Mouse (Mus musculus): ENCODE data around the gene Add3. TPM values are rescaled to one million over a fixed set of nuclear protein-coding genes. Genes with fewer than 3 reads are reported as not detected.

The Add3 gene
- total RNA-seq, 2 experiments from 2014 or later, result 89.0 to 102 TPM

DNA sequence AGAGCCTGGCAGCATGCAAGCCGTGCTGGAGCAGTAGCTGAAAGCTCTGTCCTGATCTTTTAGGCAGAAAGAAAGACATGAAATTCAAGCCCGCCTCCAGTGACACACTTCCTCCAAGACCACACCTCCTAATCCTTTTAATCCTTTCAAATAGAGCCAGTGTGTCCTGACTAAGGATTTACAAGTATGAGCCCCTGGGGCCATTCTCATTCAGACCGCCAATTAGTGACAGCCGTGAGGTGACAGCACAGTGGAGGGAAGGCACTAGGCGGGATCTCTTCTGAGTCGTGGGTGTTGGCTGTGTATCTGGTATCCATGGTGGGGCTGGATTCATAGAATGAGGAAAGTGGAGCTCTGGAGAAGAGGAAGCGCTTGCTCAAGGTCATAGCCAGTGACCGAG, 116.1 kb downstream of the Add3 start:
- no peak for DNase-seq (ENCODE audit: low spot score in 2 of 2)
- intact Hi-C loops (cut with DNase I), result no loop called here

GRCm38 (mm10) chr19:53256991-53257594, 116.8 kb downstream of the Add3 start:
- DNase-seq (ENCODE audit: low spot score in 2 of 2), result no peak
- intact Hi-C loops (cut with DNase I), result no loop called here

DNA sequence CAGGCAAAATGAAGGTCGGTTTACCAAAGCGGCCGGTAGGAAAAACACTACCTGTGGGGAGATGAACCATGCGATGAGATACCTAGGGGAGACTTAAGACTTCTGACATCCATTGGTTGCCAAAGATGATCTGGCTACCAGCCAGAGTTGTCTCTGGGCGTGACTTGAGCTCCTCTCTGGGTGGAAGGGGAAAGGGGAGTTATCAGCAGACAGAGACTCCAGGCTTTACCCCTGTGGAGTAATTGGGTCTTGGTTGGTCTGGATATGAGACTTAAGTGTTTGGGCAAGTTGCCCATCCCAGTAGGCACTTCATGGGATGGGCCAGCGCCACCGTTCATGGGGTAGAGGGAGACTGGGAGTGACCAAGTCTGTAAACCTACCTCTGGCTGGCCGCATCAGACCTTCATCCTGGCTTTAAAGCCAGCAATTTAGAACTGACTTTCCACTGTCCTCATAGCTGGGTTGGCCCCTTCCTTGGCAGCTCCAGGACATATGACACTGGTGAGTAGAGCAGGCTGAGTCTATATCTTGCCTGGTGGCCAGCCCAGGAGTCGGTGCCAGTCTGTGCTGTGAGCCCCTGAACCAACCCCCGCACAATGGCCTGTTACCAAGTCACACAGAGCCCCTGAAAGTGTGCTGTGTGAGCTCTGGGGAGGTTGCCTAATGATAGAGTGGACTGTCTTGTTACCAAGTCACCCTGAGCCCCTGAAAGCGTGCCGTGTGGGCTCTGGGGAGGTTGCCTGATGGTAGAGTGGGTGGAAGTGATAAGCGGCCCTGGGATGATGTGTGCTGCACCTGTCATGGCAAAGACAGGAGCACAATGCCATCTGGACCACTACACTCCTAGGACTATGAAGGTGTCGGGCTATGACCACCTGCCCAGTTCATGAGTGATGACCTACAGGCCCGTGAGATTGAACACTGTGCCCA, 117.7 kb downstream of the Add3 start:
- intact Hi-C loops (cut with DNase I), result no loop called here

DNA sequence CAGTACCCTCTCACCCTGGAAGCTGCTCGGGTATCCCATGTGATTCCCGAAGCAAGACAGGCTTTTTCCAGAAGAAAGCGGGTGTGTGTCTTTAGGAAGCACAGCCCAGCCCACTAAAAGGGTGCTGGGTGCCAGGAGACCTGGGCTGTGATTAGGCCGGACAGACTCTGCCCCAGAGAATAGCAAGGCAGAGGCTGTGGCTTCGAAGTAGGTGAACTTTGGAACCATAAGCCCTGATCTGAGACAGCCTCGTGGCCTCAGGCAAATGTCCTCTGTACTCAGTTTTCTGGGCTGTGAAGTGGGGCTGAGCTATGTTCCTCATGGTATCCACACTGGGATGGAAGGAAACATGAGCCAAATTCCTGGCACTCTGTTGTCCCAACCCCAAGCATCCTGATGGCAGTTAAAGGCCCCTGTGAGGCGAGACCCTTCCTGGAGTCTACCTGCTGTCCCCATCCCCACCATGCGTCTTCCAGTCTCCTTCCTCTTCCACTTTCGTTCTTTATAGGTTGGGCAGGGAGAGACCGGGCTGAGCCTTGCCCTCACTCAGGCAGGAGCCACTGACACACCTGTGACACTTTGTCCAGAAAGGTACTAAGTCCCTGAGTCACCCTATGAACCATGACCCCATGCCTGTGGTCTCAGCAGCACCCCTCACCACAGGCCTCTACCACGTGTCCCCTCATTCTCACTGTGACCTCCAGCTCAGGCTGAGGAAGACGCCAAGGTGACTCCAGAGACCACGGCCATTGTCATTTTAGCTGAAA, 118.7 kb downstream of the Add3 start:
- intact Hi-C loops (cut with DNase I), result no loop called here
- DNase-seq (ENCODE audit: low spot score in 2 of 2), result no peak

More for the DNA sequence above, 117.7 kb downstream of the Add3 start:
- no peak for DNase-seq (ENCODE audit: low spot score in 2 of 2)

GRCm38 (mm10) chr19:53259541-53259940, 119.3 kb downstream of the Add3 start:
- DNase-seq (ENCODE audit: low spot score in 2 of 2), result no peak
- intact Hi-C loops (cut with DNase I), result no loop called here

DNA sequence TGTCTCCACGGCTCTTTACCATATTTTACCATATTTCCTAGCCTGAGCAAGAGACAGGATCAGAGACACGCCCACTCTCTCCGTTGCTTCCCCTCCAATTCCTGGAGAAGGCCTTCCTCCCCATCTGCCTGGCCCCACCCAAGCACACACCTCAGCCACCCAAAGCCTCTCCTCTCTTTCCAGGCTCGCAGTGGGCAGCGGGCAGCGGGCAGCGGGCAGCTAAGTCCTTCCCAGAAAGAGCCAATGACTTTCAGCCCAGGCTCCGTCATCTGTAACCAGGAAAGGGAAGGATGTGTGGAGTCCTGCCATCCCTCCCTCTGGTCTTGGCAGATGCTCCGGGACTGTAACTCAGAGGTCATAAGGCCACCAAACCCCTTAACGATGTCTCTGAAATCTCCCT, 120.0 kb downstream of the Add3 start:
- DNase-seq (ENCODE audit: low spot score in 2 of 2), result no peak
- intact Hi-C loops (cut with DNase I), result no loop called here

DNA sequence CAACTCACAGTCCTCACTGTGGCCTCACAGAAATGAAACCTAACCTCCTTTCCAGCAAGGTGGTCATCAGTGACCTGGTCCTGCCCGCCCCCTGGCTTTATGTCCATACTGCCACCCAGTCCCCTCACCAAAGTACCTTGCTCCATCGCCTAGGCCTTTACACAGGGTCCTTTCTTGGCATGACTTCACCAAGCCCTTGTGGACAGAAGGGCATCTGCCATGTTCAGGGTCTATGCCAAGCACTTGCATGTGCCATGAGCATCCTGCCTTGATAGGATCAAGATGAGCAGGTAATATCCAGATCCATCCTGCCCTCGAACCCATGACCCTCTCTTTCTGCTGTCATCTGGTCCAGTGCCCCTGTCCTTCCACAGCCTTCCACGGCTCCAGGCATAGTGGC, 120.6 kb downstream of the Add3 start:
- DNase-seq (ENCODE audit: low spot score in 2 of 2), result no peak
- intact Hi-C loops (cut with DNase I), result no loop called here

- no peak for DNase-seq (ENCODE audit: low spot score in 2 of 2)
- intact Hi-C loops (cut with DNase I), result no loop called here
These were observed 121.8 kb downstream of the Add3 start for GRCm38 (mm10) chr19:53262061-53262460.

DNA sequence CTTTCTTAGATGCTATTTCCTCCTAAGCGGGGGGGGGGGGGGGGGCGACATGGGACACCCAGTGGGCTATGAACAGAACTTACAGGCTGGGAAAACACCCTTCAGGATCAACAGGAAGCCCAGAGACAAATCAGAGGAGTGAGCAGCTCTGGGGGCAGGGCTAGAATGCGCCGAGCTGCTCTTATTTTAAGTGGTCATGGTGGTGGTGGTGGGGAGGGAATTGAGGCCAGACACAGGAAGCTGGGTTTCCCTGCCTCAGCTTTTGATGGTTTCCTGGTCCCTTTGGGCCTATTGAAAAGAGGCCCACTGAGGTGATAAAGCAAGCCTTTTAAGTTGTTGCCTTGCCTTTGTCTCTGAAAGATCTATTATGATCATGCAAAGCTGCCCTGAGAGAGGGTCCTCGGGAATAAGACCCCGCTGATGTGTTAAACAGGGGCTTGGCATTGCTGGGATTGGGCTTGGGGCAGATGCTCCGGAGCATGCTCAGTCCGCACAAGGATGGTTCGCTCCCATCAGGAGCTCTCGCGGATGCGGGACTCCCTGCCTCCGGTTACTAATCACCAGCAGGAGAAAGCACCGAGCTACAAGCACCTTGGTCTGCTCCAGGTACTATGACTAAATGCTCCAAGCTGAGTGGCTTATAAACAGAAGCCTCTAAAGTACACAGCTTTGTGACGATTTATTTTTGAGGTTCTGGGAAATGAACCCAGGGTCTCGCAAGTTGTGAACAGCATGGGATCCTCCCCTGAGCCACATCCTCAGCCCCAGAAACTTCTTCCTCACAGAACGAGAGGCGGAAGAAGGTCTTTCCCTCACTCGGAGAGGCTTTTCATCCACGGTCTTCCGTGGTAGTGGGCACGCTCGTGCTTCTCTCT, 123.9 kb downstream of the Add3 start:
- intact Hi-C loops (cut with DNase I), result no loop called here
- no peak for DNase-seq (ENCODE audit: low spot score in 2 of 2)

DNA sequence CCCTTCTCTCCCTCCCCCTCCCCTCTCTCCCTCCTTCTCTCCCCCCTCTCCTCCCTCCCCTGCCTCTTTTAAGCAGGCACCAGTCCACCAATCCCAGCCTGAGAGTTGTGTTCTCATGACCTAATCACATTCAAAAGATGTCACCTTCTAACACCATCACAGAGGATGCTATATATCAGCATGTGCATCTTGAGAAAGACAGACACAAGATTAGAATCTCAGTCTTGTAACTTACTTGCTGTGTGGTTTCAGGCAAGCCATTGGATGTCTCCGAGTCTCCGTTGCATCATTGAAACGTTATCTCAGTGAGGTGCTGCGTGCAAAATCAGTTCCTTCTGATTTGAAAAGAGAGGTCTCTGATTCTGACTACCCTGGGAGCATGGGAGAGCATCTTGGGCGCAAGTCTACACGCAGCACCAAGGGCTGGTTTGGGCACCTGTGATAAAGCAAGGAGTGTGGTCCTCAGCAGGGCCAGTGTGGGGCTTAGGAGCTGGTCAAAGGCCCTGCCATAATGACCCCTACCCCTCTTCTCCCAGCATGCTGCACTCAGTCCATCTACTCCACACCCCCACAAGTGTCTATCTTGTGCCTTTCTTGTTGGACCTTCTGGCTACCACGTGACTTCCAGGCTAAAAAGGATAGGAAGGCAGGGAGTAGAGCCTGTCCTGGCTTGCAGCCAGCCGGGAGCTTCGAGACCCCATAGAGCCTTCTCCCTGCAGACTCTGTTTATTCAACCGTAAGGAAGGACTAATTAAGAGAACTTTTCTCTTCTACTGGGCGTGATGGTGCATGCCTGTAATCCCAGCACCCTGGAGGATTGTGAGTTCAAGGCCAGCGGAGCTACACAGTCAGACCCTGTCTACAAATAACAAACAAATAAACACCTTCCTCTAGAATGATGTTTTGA, 124.8 kb downstream of the Add3 start:
- no peak for DNase-seq (ENCODE audit: low spot score in 2 of 2)
- intact Hi-C loops (cut with DNase I), result no loop called here

GRCm38 (mm10) chr19:53267305-53267704, 127.1 kb downstream of the Add3 start:
- intact Hi-C loops (cut with DNase I), result no loop called here
- no peak for DNase-seq (ENCODE audit: low spot score in 2 of 2)

GRCm38 (mm10) chr19:53273055-53273722, 132.9 kb downstream of the Add3 start:
- no peak for DNase-seq (ENCODE audit: low spot score in 2 of 2)
- intact Hi-C loops (cut with DNase I), result no loop called here

GRCm38 (mm10) chr19:53273781-53274428, 133.7 kb downstream of the Add3 start:
- intact Hi-C loops (cut with DNase I), result no loop called here
- no peak for DNase-seq (ENCODE audit: low spot score in 2 of 2)

GRCm38 (mm10) chr19:53275204-53275603, 135.0 kb downstream of the Add3 start:
- intact Hi-C loops (cut with DNase I), result no loop called here
- DNase-seq (ENCODE audit: low spot score in 2 of 2), result no peak

DNA sequence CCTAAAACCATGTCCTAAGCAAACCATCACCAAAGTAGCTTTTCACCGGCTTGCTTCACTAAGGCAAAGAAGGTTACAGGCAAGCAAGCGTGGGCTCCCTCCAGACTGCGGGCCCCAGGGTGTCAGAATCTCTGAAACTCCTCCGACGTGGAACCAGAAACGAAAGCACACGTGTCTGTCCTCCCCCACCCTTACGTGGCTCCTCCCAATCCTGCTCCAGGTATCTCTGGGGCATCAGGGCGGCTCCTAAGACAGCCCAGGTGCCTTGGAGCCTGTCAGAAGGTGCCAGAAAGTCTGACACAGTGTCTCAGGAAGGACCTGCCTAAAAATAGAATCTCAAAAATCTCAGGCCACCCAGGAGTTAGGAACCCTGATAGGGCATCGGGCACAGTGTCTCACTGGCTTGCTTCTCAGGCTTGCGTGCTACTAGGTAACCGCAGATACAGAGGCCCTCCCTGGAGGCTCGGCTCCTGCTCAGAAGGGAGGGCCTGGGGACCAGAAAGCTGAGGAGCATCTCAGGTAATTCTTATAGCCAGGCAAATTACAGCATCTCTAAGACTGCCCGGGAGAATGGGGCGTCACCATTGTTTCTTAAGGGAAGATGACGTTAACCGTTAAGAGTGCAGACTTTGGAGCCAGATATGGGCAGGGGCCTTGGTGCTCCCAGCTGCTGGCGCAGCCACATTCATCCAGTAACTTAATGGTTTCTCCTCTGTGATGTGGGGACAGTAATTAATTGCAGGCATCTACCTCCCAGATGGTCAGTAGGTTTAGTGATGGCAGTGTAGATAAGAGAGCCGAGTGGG, 136.9 kb downstream of the Add3 start:
- no peak for DNase-seq (ENCODE audit: low spot score in 2 of 2)
- intact Hi-C loops (cut with DNase I), result no loop called here

Data from left cerebral cortex, postnatal 14 days (tissue).